Mouse (Mus musculus): ENCODE measurements around the gene Thoc6.

DNA sequence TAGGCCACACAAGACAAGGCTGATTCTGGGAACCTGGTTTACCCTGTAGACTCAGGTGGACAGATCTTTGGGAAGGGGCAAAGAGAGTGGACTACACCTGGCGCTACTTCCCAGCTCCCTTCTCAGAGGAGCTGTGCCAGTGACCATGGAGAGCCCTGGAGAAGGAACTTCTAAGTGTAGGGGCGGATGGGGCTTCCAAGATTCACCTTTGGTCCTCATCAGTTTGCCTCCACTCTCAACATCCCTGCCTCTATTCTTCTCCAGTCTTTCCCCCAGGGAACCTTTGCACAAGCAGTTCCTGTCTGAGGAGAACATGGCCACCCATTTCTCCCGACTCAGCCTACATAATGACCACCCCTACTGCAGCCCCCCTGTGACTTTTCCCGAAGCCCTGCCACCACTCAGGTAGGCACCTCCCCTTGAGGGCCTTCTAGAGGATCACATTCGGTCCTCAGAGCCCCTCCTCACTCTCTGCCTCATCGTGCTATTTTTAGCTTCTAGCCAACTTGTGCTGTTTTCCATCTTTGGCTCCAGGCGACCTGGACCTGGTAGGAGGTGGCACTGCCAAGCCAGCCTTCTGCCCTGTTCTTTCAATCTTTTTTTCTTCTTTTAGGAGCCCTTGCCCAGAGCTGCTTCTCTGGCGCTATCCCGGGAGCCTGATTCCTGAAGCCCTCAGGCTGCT, 730 bp upstream of the Thoc6 start:
- TF ChIP-seq CTCF (IDR thresholded peaks at IDR 0.05; ENCODE audit: extremely low read depth, insufficient read depth, insufficient read length, insufficient replicate concordance) (no peak), POLR2A (IDR thresholded peaks at IDR 0.05; ENCODE audit: low read depth, low read length) (no peak)

Data from spleen, adult 2 months (tissue).